Mouse (Mus musculus) embryonic facial prominence, embryonic 14.5 days (tissue): ENCODE measurements around the gene Furin. TPM values are rescaled to one million over a fixed set of nuclear protein-coding genes. Genes with fewer than 3 reads are reported as not detected.

Source experiments
- ATAC-seq: fragments of 200-750 bp; cut with Nextera tagmentation; 2 replicates; pipeline ENCODE4 v1.8.0; 2017; ENCODE audit warnings: low read depth, moderate number of reproducible peaks, moderate TSS enrichment
- DNase-seq: peaks from one replicate; pipeline ENCODE4 v3.0.0-alpha.2; 2015; ENCODE audit warnings: low spot score
- H3K27ac ChIP-seq: fragments of 300-500 bp; sonication (generic); replicated peaks from 2 replicates; pipeline ENCODE4 v1.5.1; 2014; ENCODE audit warnings: low read depth, mild to moderate bottlenecking, low read length, moderate library complexity
- H3K27me3 ChIP-seq: fragments of 300-500 bp; sonication (generic); replicated peaks from 2 replicates; pipeline ENCODE4 v1.6.1; 2014; ENCODE audit warnings: low read length; ENCODE audit not compliant: control insufficient read depth, insufficient read depth
- H3K36me3 ChIP-seq: fragments of 300-500 bp; sonication (generic); 2 replicates; pipeline ENCODE4 v1.6.1; 2014; ENCODE audit warnings: low read length, mixed read lengths; ENCODE audit not compliant: control insufficient read depth, insufficient read depth
- H3K4me1 ChIP-seq: fragments of 300-500 bp; sonication (generic); 2 replicates; pipeline ENCODE4 v1.6.1; 2014; ENCODE audit warnings: antibody characterized with exemption, low read length; ENCODE audit not compliant: control insufficient read depth, insufficient read depth
- H3K4me2 ChIP-seq: fragments of 300-500 bp; sonication (generic); 2 replicates; pipeline ENCODE4 v1.6.1; 2014; ENCODE audit warnings: low read depth, mild to moderate bottlenecking, low read length, moderate library complexity, mixed read lengths
- H3K4me3 ChIP-seq: fragments of 300-500 bp; sonication (generic); 2 replicates; pipeline ENCODE4 v1.5.1; 2014; ENCODE audit warnings: low read depth, mild to moderate bottlenecking, low read length
- H3K9ac ChIP-seq: fragments of 300-500 bp; sonication (generic); 2 replicates; pipeline ENCODE4 v1.6.1; 2014; ENCODE audit warnings: low read depth, mild to moderate bottlenecking, low read length, moderate library complexity, mixed read lengths
- H3K9me3 ChIP-seq: fragments of 300-500 bp; sonication (generic); 2 replicates; pipeline ENCODE4 v1.6.1; 2016; ENCODE audit warnings: low read length; ENCODE audit not compliant: control insufficient read depth
- WGBS: fragments of 180-500 bp; shearing (Covaris S2); extraction: QIAGEN DNeasy Blood & Tissue Kit; methylation state at CpG from one replicate; pipeline ENCODE4 v1.1.7; 2014; 5-methylcytosine and 5-hydroxymethylcytosine counted together
- polyA plus RNA-seq: library from polyadenylated mRNA; unstranded; fragments of >200 nt; fragmentation: Nextera tagmentation; extraction: Ambion mirVana; gene quantifications from 2 replicates; pipeline ENCODE4 v1.2.1, GENCODE M21; 2014

Gene Furin
- polyA plus RNA-seq, 1 experiment from 2014 or later: 17.2 TPM

DNA sequence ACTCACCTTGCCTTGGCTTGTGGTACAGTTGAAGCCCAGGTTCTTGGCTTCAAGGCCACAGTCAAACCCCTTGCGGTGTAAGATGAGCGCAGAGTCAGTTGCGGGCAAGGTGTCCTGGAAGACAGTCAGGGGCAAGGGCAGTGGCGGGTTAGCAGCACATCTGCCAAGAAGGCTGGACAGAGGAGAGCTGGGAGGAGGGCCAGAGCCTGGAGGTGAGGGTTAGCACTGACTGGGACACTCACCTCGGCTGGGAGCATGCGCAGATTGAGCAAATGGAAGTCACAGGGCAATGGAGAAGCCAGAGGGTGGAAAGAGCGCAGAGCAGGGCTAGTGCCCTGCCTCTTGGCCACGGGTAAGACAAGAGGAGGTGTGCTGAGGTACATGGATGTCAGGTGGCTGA, 52.3 kb downstream of the Furin start:
- Histone ChIP-seq H3K9ac (no peak overlapping the region), H3K27ac (no peak overlapping the region), H3K4me3 (no peak overlapping the region), H3K36me3 (peaks cover 71% of the 10 kb centered on the region), H3K4me1 (no peaks in the 10 kb centered on the region), H3K27me3 (no peaks in the 10 kb centered on the region), H3K9me3 (no peaks in the 10 kb centered on the region), H3K4me2 (no peak overlapping the region)
- WGBS: 95% methylated on average over 8 of the region's 8 CpGs
- ATAC-seq: no peak
- DNase-seq: no peak

DNA sequence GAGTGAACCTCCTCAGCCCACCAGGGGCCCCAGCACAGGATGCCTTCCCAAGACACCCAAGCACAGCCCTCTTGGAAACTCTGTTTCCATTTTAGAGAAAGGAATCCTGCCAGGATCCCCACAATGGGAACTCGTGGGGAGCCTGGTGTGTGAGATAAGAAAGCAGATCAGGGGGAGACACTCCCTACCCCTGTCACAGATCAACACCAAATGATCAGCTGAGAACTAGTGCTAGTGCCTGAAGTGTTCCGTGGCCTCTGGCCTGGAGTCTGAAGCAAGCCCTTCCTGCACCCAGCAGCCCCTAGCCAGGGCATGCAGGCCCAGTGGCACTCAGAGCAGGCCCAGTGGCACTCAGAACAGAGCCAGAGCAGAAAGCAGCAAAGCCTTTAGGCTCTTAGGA, 54.4 kb downstream of the Furin start:
- Histone ChIP-seq H3K9me3 (no peaks in the 10 kb centered on the region), H3K36me3 (peaks cover 53% of the 10 kb centered on the region), H3K27me3 (no peaks in the 10 kb centered on the region), H3K4me1 (peaks cover 3% of the 10 kb centered on the region; the same call in 1 of the 2 replicates), H3K4me2 (no peak overlapping the region), H3K4me3 (no peak overlapping the region), H3K9ac (no peak overlapping the region), H3K27ac (no peak overlapping the region)
- ATAC-seq (no peak), DNase-seq (no peak)
- WGBS: 74% methylated on average over 2 of the region's 2 CpGs

DNA sequence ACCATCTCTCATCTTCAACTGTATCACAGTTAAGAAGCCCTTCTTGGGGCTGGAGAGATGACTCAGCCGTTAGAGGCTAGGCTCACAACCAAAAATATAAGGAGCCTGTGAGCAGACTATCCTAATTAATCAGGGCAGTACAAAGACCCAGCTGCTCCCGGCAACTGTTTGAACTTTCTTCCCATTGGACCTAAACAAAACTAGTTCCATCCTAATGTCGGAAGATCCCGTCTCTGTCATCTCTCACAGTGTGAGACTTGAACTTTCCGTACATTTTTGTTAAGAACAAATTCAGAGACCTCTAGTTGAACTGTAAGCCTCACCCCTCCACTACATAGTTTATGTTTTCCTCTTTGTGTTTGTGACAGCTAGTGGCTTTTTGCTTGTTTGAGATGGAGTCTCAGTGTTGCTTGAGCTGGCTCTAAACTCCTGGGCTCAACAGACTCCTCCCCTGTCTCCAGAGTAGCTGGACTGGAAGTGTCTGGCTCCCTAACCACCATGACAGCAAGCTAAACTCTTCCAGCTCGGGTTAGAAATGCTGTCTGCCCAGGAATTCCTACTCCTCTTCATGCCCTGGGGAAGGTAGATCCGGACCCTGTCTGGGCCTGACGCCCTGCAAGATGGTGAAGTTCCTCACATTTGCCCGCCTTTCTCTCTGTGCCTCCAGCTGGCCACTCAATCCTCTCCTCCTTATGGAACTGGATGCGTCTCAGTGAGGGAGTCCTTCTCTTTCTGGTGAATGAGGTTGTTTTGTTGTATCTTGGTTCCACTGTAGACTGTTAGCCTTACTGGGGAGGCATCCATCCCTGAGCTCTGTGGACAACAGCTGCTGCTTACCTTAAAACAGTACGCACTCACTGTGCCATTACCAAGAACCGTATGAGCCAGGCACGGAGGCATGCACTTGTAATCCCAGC, 57.3 kb downstream of the Furin start:
- H3K9me3 ChIP-seq: no peaks in the 10 kb centered on the region
- WGBS: 56% methylated on average over 13 of the region's 13 CpGs
- H3K36me3 ChIP-seq: peaks cover 31% of the 10 kb centered on the region
- H3K27me3 ChIP-seq: no peaks in the 10 kb centered on the region
- ATAC-seq (no peak), DNase-seq (peak; percentile 40)
- no peak overlapping the region for H3K4me3 ChIP-seq
- peaks cover 9% of the 10 kb centered on the region; the same call in 1 of the 2 replicates for H3K4me1 ChIP-seq
- peak overlapping the region; percentile 63 for H3K27ac ChIP-seq
- H3K4me2 ChIP-seq: no peak overlapping the region
- H3K9ac ChIP-seq: no peak overlapping the region

DNA sequence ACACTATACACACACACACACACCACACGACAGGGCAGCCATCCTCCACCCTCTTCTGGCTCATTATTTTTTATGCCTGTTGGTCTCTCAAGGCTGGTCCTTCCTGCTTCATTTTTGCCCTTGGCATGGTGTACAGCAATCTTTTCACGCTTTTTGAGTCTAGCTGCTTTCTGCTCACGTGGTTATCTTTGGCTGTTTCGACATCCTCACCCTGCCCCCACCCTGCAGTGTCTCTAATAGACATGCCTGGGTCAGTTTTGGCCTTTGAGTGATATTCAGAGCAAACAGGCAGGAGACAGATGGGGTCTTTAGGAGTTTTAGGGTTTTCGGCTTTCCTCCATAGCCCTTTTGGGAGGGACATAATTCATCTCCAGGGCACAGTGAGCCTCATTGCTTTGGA, 58.4 kb downstream of the Furin start:
- peaks cover 9% of the 10 kb centered on the region; the same call in 1 of the 2 replicates for H3K4me1 ChIP-seq
- no peak overlapping the region for H3K4me2 ChIP-seq
- H3K27ac ChIP-seq: no peak overlapping the region
- peaks cover 21% of the 10 kb centered on the region for H3K36me3 ChIP-seq
- no peak overlapping the region for H3K4me3 ChIP-seq
- no peaks in the 10 kb centered on the region for H3K27me3 ChIP-seq
- H3K9me3 ChIP-seq: no peaks in the 10 kb centered on the region
- no peak overlapping the region for H3K9ac ChIP-seq
- no peak for DNase-seq
- ATAC-seq: no peak
- 87% methylated on average over 5 of the region's 5 CpGs for WGBS

DNA sequence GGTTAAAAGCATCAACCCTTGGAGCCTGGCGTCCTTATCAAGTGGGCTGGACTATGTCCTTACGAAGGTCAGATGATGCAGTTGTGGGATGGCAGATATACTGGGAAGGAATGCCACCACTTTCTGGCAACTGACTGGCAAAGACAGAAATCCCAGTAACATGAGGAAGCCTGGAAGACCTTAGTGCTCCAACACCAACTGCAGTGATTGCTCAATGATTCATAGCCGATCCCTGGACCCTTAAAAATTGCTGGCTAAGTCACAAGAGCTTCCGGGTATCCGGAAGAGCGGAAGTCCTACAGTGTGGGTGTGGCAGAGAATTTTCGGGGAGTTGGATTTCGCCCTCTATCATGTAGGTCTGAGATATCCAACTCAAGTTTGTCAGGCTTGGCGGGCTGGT, 59.1 kb downstream of the Furin start:
- no peak for DNase-seq
- H3K27ac ChIP-seq: no peak overlapping the region
- H3K4me3 ChIP-seq: no peak overlapping the region
- H3K4me1 ChIP-seq: peaks cover 11% of the 10 kb centered on the region; the same call in 1 of the 2 replicates
- no peak overlapping the region for H3K9ac ChIP-seq
- ATAC-seq: no peak
- no peak overlapping the region for H3K4me2 ChIP-seq
- 92% methylated on average over 9 of the region's 9 CpGs for WGBS
- no peaks in the 10 kb centered on the region for H3K27me3 ChIP-seq
- peaks cover 15% of the 10 kb centered on the region for H3K36me3 ChIP-seq
- no peaks in the 10 kb centered on the region for H3K9me3 ChIP-seq

DNA sequence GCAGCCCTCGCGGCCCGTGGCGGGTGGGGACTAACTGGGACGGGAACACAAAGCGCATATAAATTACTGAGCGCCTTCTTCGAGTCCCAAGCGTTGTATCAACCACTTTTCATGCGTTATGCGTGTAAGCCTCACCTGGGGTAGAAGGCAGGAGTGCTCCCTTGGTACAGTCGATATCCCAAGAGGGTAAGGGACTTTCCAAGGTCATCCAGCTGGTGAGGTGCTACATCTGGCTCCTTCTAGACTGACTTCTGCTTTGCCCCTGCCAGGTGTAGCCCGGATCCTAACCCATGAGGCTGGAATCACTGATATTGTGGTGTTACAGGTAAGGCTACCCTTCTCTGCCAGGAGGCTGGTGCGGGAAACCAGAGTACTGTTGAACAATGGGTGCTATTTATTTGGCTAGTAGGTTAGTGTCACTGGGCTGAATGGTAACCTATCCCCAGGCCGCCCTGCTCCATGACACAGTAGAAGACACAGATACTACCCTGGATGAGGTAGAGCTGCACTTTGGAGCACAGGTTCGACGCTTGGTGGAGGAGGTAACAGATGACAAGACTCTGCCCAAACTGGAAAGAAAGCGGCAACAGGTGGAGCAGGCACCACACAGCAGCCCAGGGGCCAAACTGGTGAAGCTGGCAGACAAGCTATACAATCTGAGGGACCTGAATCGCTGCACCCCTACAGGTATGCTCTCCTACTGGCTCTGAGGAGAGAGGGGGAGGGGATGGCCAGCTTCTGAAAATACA, 61.8 kb downstream of the Furin start:
- peak overlapping the region; percentile 81 for H3K4me2 ChIP-seq
- peak overlapping the region; percentile 53 for H3K4me3 ChIP-seq
- peaks cover 21% of the 10 kb centered on the region for H3K4me1 ChIP-seq
- H3K36me3 ChIP-seq: no peaks in the 10 kb centered on the region; the same call in 1 of the 2 replicates
- peak overlapping the region; percentile 79 for H3K27ac ChIP-seq
- H3K27me3 ChIP-seq: no peaks in the 10 kb centered on the region
- DNase-seq: no peak
- no peaks in the 10 kb centered on the region for H3K9me3 ChIP-seq
- peak overlapping the region; percentile 83 for H3K9ac ChIP-seq
- WGBS: 25% methylated on average over 19 of the region's 19 CpGs
- no peak for ATAC-seq

DNA sequence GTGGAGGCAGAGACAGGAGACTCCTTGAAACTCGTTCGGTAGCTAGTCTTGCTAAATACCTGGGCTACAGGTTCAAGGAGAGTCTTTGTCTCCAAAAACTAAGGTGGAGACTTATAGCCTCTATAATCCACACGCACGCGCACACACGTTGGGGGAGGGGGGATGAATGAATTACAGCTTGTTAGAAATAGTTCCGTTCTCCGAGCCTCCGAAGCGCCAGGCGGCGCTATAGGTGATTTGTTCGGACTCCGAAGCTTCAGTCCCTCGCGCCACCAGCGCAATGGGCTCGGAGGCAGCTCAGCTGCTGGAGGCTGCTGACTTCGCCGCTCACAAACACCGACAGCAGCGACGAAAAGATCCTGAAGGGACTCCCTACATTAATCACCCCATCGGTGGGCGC, 62.4 kb downstream of the Furin start, which contains the start of gene Hddc3:
Gene Hddc3 (plus strand): TSS at position 247 of the 400 bp plus-strand sequence.
- WGBS: 1% methylated on average over 24 of the region's 25 CpGs
- Histone ChIP-seq H3K36me3 (no peaks in the 10 kb centered on the region; the same call in 1 of the 2 replicates), H3K27ac (peak within 1 kb of the TSS; percentile 79), H3K9ac (peak within 1 kb of the TSS; percentile 83), H3K27me3 (no peaks in the 10 kb centered on the region), H3K9me3 (no peaks in the 10 kb centered on the region), H3K4me2 (peak within 1 kb of the TSS; percentile 81), H3K4me3 (peak within 1 kb of the TSS; percentile 53), H3K4me1 (peaks cover 24% of the 10 kb centered on the region)
- ATAC-seq (peak; percentile 50), DNase-seq (peak; percentile 97)

DNA sequence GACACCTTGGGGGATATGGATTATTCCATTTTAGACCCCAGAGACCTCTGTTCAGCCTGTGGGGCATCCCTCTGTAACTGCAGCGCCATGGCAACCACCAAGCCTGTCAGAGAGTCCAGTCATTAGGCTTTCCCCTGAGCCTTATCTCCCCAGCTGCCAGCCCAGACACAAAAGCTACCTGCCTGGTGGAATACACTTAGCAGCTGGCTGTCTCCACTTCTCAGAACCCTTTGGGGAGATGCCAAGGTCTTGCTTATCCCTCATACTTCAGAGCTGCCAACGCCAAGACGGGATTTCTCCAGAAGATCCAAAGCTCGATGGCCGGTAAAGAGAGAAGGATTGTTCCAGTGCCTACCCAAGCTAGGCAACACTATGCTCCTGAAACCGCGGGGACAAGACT, 63.4 kb downstream of the Furin start:
- Histone ChIP-seq H3K4me2 (no peak overlapping the region), H3K9me3 (no peaks in the 10 kb centered on the region), H3K9ac (no peak overlapping the region), H3K36me3 (peaks cover 9% of the 10 kb centered on the region), H3K4me1 (peaks cover 21% of the 10 kb centered on the region), H3K4me3 (no peak overlapping the region), H3K27ac (no peak overlapping the region), H3K27me3 (no peaks in the 10 kb centered on the region)
- WGBS: 79% methylated on average over 7 of the region's 7 CpGs
- peak; percentile 53 for DNase-seq
- ATAC-seq: no peak
